Mouse (Mus musculus) inflammation-experienced regulatory T-cells, adult 6 months (primary cell): ENCODE results near the gene Fbxo8. TPM values are rescaled to one million over a fixed set of nuclear protein-coding genes. Genes with fewer than 3 reads are reported as not detected.
A peak's percentile ranks its signal among the peaks of the same experiment; 100 is the strongest.

Source experiments
- ATAC-seq: one replicate; pipeline ENCODE4 v1.8.0; 2017
- polyA plus RNA-seq, 3 experiments: library from polyadenylated mRNA; unstranded; fragments of 100-300 nt; shearing (Covaris generic); gene quantifications; one replicate each; pipeline ENCODE4 v1.2.1; 2017

Fbxo8 gene
- 10 to 100 TPM; 49.5 to 71.0 (median 63.1) TPM for polyA plus RNA-seq

GRCm38 (mm10) chr8:56550558-56551360 is at the start of gene Fbxo8, which contains the start of gene Cep44:
TSS of gene Fbxo8 (plus strand) at chr8:56551090.
TSS of gene Cep44 (minus strand) at chr8:56551047.
- peak; percentile 64 for ATAC-seq

GRCm38 (mm10) chr8:56501911-56502310 is 49.0 kb upstream of the Fbxo8 start:
- no peak for ATAC-seq

GRCm38 (mm10) chr8:56508318-56508951 is 42.5 kb upstream of the Fbxo8 start:
- no peak for ATAC-seq

- ATAC-seq = no peak
Measured at GRCm38 (mm10) chr8:56508952-56509479, 41.9 kb upstream of the Fbxo8 start.

- no peak for ATAC-seq
Measured at GRCm38 (mm10) chr8:56518848-56519247, 32.0 kb upstream of the Fbxo8 start.

- ATAC-seq = no peak
Measured at GRCm38 (mm10) chr8:56520249-56520648, 30.6 kb upstream of the Fbxo8 start.

GRCm38 (mm10) chr8:56521051-56521450 is 29.8 kb upstream of the Fbxo8 start:
- ATAC-seq = no peak

GRCm38 (mm10) chr8:56528869-56529268 is 22.0 kb upstream of the Fbxo8 start:
- ATAC-seq = no peak

- ATAC-seq = peak; percentile 82
Measured at GRCm38 (mm10) chr8:56530359-56530758, 20.5 kb upstream of the Fbxo8 start.

GRCm38 (mm10) chr8:56540706-56541105 is 10.2 kb upstream of the Fbxo8 start:
- ATAC-seq = no peak

- ATAC-seq = no peak
Measured at GRCm38 (mm10) chr8:56547866-56548265, 3.0 kb upstream of the Fbxo8 start.

- peak; percentile 96 for ATAC-seq
Measured at GRCm38 (mm10) chr8:56551361-56551852, 517 bp downstream of the Fbxo8 start.

GRCm38 (mm10) chr8:56552045-56552444 is 1.2 kb downstream of the Fbxo8 start:
- ATAC-seq = no peak

- no peak for ATAC-seq
Measured at GRCm38 (mm10) chr8:56552551-56553103, 1.7 kb downstream of the Fbxo8 start.

- no peak for ATAC-seq
Measured at GRCm38 (mm10) chr8:56564399-56565047, 13.6 kb downstream of the Fbxo8 start.

GRCm38 (mm10) chr8:56566856-56567255 is 16.0 kb downstream of the Fbxo8 start:
- ATAC-seq = no peak

- ATAC-seq = no peak
Measured at GRCm38 (mm10) chr8:56580918-56581317, 30.0 kb downstream of the Fbxo8 start.

GRCm38 (mm10) chr8:56582841-56583240 is 32.0 kb downstream of the Fbxo8 start:
- ATAC-seq = no peak

- ATAC-seq = no peak
Measured at GRCm38 (mm10) chr8:56589004-56589403, 38.1 kb downstream of the Fbxo8 start.

GRCm38 (mm10) chr8:56591084-56591483 is 40.2 kb downstream of the Fbxo8 start:
- ATAC-seq = no peak

GRCm38 (mm10) chr8:56591502-56591901 is 40.6 kb downstream of the Fbxo8 start:
- ATAC-seq = no peak

- no peak for ATAC-seq
Measured at GRCm38 (mm10) chr8:56606481-56606880, 55.6 kb downstream of the Fbxo8 start.

- ATAC-seq = no peak
Measured at GRCm38 (mm10) chr8:56611736-56612135, 60.8 kb downstream of the Fbxo8 start.
